Comparison of ENCODE assay signal across 14 mouse cellular contexts in genomic region chr13:13484883-13485282, GRCm38 (mm10).
"Had no signal": no experiment of that assay in that cellular context is flagged by ENCODE, and none has a peak within 500 bp of the region (broad histone marks: within the 10 kb centered on the region; RNA-seq: fewer than 3 reads in every experiment).

No protein-coding gene starts in this region.

- DNase-seq: lung, embryonic 14.5 days; lung, postnatal 10 days; lung, postnatal 36 days; right cerebral cortex, postnatal 14 days; thymus, adult 2 months; thymus, postnatal 25 days; thymus, postnatal 4 days had no signal

- H3K27ac ChIP-seq: liver, embryonic 14.5 days; macrophage; midbrain, embryonic 15.5 days; neural tube, embryonic 12.5 days; stomach, embryonic 15.5 days; stomach, postnatal 0 days had no signal

- H3K4me1 ChIP-seq: megakaryocyte, embryonic 14.5 days; stomach, embryonic 15.5 days had no signal

- H3K4me2 ChIP-seq: lung, embryonic 14.5 days; midbrain, embryonic 15.5 days; neural tube, embryonic 12.5 days; stomach, embryonic 15.5 days had no signal

- H3K27me3 ChIP-seq: midbrain, embryonic 15.5 days; neural tube, embryonic 12.5 days; stomach, embryonic 15.5 days had no signal

- H3K9ac ChIP-seq: liver, embryonic 14.5 days; lung, embryonic 14.5 days; midbrain, embryonic 15.5 days; neural tube, embryonic 12.5 days; stomach, embryonic 15.5 days had no signal

- H3K36me3 ChIP-seq: midbrain, embryonic 15.5 days; neural tube, embryonic 12.5 days had no signal

- H3K9me3 ChIP-seq: megakaryocyte, embryonic 14.5 days; midbrain, embryonic 15.5 days; neural tube, embryonic 12.5 days; stomach, embryonic 15.5 days had no signal

- H3K4me3 ChIP-seq: megakaryocyte, embryonic 14.5 days; midbrain, embryonic 15.5 days; neural tube, embryonic 12.5 days; stomach, embryonic 15.5 days had no signal

- ATAC-seq: midbrain, embryonic 15.5 days had no signal
